Mouse (Mus musculus): ENCODE results near the gene Lrrc49.

- TF ChIP-seq CTCF (conservative IDR thresholded peaks at IDR 0.05; ENCODE audit: insufficient read depth, insufficient read length, low read depth, low read length) (no peak), POLR2A (IDR thresholded peaks at IDR 0.05; ENCODE audit: low read depth, low read length) (no peak)
These were observed 25.0 kb downstream of the Lrrc49 start for GRCm38 (mm10) chr9:60662936-60663335.
